Mouse (Mus musculus): ENCODE measurements around the gene Tecr.
A peak's percentile ranks its signal among the peaks of the same experiment; 100 is the strongest.

GRCm38 (mm10) chr8:83566469-83567395 is 41.0 kb downstream of the Tecr start, which contains the start of gene Ndufb7:
- TF ChIP-seq CTCF (conservative IDR thresholded peaks at IDR 0.05; ENCODE audit: insufficient read depth, insufficient read length, low read depth, low read length), result peak; percentile 96
- no peak for TF ChIP-seq POLR2A (IDR thresholded peaks at IDR 0.05; ENCODE audit: low read depth, low read length)

All from kidney, adult 2 months (tissue).